Comparison of ENCODE assay signal across 17 mouse cellular contexts in the genomic region with DNA sequence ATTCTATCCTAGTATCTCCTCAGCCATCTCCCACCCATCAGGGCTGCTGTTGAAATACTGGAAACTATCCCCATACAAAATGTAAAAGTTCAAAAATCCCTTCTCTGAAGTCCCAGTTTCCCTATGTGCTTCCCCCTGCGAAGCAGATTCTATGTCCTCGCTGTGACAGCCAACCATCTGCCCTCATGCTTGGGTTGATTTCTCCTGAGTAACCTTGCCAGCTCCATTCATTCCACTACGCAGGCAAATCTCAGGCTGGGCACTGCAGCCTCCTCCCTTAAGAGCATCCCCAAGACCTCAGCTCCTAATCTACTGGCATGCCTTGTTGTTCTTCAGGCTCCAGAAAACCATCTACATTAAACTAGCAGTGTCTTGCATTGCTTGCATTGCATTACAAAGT.
"Had no signal": no experiment of that assay in that cellular context is flagged by ENCODE, and none has a peak within 500 bp of the region (broad histone marks: within the 10 kb centered on the region; RNA-seq: fewer than 3 reads in every experiment).

No protein-coding gene starts in this region.

- H3K4me2 ChIP-seq: lung, embryonic 15.5 days; midbrain, embryonic 11.5 days; midbrain, embryonic 13.5 days; midbrain, embryonic 15.5 days; neural tube, embryonic 12.5 days; stomach, embryonic 15.5 days had no signal

- H3K4me3 ChIP-seq: lung, embryonic 15.5 days; megakaryocyte, embryonic 14.5 days; midbrain, embryonic 13.5 days; midbrain, embryonic 15.5 days; neural tube, embryonic 12.5 days; stomach, embryonic 15.5 days had no signal

- ATAC-seq: lung, postnatal 0 days; midbrain, embryonic 13.5 days; midbrain, embryonic 15.5 days had no signal

- H3K27ac ChIP-seq: lung, embryonic 15.5 days; macrophage; midbrain, embryonic 13.5 days; midbrain, embryonic 15.5 days; neural tube, embryonic 12.5 days; stomach, embryonic 15.5 days; stomach, postnatal 0 days had no signal

- H3K9ac ChIP-seq: lung, embryonic 15.5 days; midbrain, embryonic 13.5 days; midbrain, embryonic 15.5 days; neural tube, embryonic 12.5 days; stomach, embryonic 15.5 days had no signal

- H3K4me1 ChIP-seq: lung, embryonic 15.5 days; megakaryocyte, embryonic 14.5 days; stomach, embryonic 15.5 days had no signal

- DNase-seq: lung, adult 2 months; lung, postnatal 14 days; lung, postnatal 36 days; right cerebral cortex, postnatal 14 days; thymus, adult 2 months; thymus, postnatal 25 days; thymus, postnatal 4 days had no signal

- H3K27me3 ChIP-seq: lung, embryonic 15.5 days; megakaryocyte, embryonic 14.5 days; midbrain, embryonic 15.5 days; neural tube, embryonic 12.5 days; stomach, embryonic 15.5 days had no signal

- H3K36me3 ChIP-seq: lung, embryonic 15.5 days; midbrain, embryonic 13.5 days; midbrain, embryonic 15.5 days; neural tube, embryonic 12.5 days; stomach, embryonic 15.5 days had no signal

- H3K9me3 ChIP-seq: lung, embryonic 15.5 days; megakaryocyte, embryonic 14.5 days; midbrain, embryonic 13.5 days; midbrain, embryonic 15.5 days; neural tube, embryonic 12.5 days; stomach, embryonic 15.5 days had no signal
